Mouse (Mus musculus): ENCODE data around the gene Ston1. TPM values are rescaled to one million over a fixed set of nuclear protein-coding genes. Genes with fewer than 3 reads are reported as not detected.

Gene Ston1
- 1.8 and 2.9 TPM in 2 replicates for polyA plus RNA-seq (2012; rRNA removed)

DNA sequence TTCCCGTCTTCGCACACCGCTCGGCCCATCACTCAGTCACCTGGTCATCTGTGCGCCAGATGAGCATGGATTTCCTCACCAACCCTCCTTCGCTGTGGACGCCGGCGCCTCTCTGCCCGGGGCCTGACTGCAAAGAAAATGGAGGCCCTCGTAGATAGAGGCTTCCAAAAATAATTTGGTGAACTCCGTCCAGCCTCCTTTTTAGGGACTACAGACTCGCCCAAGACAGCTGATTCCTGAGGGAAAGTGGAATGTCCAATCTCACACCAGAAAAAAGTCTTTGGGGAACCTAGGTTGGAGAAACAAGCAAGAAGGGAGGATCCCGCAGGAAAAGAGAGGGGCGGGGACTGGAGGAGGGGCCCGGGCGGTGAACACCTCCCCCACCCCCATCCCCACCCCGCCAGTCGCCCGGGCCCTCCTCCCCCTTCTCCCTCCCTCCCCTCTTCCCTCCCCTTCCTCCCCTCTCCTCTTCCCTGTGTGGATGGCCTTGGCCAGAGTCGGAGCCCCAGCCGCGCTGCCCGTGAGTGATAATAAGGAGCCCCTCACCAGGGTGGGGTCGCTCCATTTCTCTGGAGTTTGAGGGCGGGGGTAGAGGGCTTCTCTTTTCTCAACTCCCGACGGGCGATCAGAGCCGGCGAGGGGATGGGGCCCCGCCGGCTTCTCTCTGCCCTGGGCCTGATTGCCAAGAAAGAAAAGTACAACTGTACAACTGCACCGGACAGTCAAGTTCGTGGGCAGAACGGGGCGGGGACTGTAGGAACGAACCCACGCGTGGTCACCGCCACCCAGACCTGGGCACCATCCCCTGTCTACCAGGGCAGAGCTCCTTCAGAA is at the start of gene Ston1:
Gene Ston1 (plus strand): TSS at position 463 of the 834 bp plus-strand sequence.

GRCm38 (mm10) chr17:88668452-88668851 is 71.0 kb downstream of the Ston1 start, which contains the start of gene Gtf2a1l:
Gene Gtf2a1l, plus strand, starts transcription at chr17:88668660.

Other genes with a start within 250 kb of the Ston1 start
- 0.92 and 1.1 TPM in 2 replicates for gene Foxn2, start 157.0 kb upstream of the Ston1 start, polyA plus RNA-seq (2012; rRNA removed)
- 4.4 and 4.9 TPM in 2 replicates for gene Ppp1r21, start 67.6 kb upstream of the Ston1 start, polyA plus RNA-seq (2012; rRNA removed)
- not detected in 2 replicates for gene Gtf2a1l, start 71.0 kb downstream of the Ston1 start, polyA plus RNA-seq (2012; rRNA removed)
- 0.14 TPM in 1 of 2 replicates, not detected in the other for gene Lhcgr, start 194.3 kb downstream of the Ston1 start, polyA plus RNA-seq (2012; rRNA removed)